Mouse (Mus musculus) liver, adult 2 months (tissue): ENCODE data around the gene Mns1. TPM values are rescaled to one million over a fixed set of nuclear protein-coding genes. Genes with fewer than 3 reads are reported as not detected.

Experiments used
- DNase-seq: peaks from one replicate; pipeline ENCODE4 v3.0.0-alpha.2; 2011; ENCODE audit warnings: low read depth, low spot score; ENCODE audit errors: extremely low read depth
- H3K27ac ChIP-seq: fragments of 200-500 bp; replicated peaks from 2 replicates; pipeline ENCODE4 v1.5.1; 2012; ENCODE audit warnings: low read depth, mild to moderate bottlenecking, control low read depth, inconsistent platforms, low read length; ENCODE audit not compliant: insufficient read depth
- H3K27me3 ChIP-seq: fragments of 200-500 bp; 2 replicates; pipeline ENCODE4 v1.6.1; 2012; ENCODE audit warnings: mild to moderate bottlenecking, moderate library complexity, low read length, inconsistent platforms; ENCODE audit not compliant: control insufficient read depth, insufficient read depth
- H3K36me3 ChIP-seq: fragments of 200-500 bp; 2 replicates; pipeline ENCODE4 v1.6.1; 2012; ENCODE audit warnings: low read length, inconsistent platforms; ENCODE audit not compliant: control insufficient read depth, insufficient read depth
- H3K4me1 ChIP-seq: fragments of 200-500 bp; 2 replicates; pipeline ENCODE4 v1.6.1; 2011; ENCODE audit warnings: low read length; ENCODE audit not compliant: control insufficient read depth, insufficient read depth
- H3K4me3 ChIP-seq: fragments of 200-500 bp; 2 replicates; pipeline ENCODE4 v1.5.1; 2011; ENCODE audit warnings: low read depth, mild to moderate bottlenecking, control low read depth, low read length, moderate library complexity; ENCODE audit not compliant: insufficient read depth
- H3K79me2 ChIP-seq: fragments of 200-500 bp; 2 replicates; pipeline ENCODE4 v1.6.1; 2012; ENCODE audit warnings: inconsistent platforms, mild to moderate bottlenecking, low read length, moderate library complexity; ENCODE audit not compliant: control insufficient read depth, insufficient read depth
- H3K9ac ChIP-seq: fragments of 200-500 bp; 2 replicates; pipeline ENCODE4 v1.6.1; 2012; ENCODE audit warnings: low read depth, mild to moderate bottlenecking, control low read depth, inconsistent platforms, low read length
- CTCF ChIP-seq: fragments of 200-500 bp; IDR thresholded peaks from 2 replicates; pipeline ENCODE4 v1.5.1; 2011; ENCODE audit warnings: low read depth, low read length, control low read depth
- POLR2A ChIP-seq: fragments of 200-500 bp; IDR thresholded peaks from 2 replicates; pipeline ENCODE4 v1.6.1; 2011; ENCODE audit warnings: low read length, control low read depth; ENCODE audit not compliant: insufficient read depth; ENCODE audit errors: extremely low read depth
- WGBS: fragments of 180-500 bp; shearing (Covaris S2); methylation state at CpG from one replicate; pipeline ENCODE4 v1.1.7; 2018; 5-methylcytosine and 5-hydroxymethylcytosine counted together
- polyA plus RNA-seq: library from polyadenylated mRNA; depleted of rRNA; stranded (reverse); fragments of >200 nt; gene quantifications from 2 replicates; pipeline ENCODE4 v1.2.3, GENCODE M21; 2012
- total RNA-seq: library from RNA; depleted of rRNA; stranded (reverse); fragments of >200 nt; gene quantifications from 2 replicates; pipeline ENCODE4 v1.2.3, GENCODE M21; 2014

Gene Mns1
- total and polyA plus RNA-seq, 2 experiments, result 0.02 to 0.18 TPM

DNA sequence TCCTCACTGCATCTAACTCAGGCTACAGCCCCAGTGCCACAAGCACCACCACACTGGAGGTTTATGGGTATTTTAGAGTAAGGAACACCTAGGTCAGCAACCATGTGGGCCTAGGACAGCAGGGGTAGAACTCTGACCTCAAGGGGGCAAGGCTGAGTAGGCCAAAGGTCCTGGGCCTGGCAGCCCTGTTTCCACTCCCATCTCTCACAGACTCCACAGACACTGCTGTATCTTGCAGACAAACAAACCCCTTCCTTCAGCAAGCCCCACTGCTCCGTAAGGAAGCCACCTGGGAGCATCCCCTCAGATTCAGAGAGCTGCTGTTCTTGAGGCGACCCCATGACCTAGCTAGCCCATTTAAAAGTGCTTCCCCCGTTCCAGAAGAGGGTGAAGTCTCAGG is 32.9 kb upstream of the Mns1 start:
- TF ChIP-seq CTCF (no peak), POLR2A (no peak)

DNA sequence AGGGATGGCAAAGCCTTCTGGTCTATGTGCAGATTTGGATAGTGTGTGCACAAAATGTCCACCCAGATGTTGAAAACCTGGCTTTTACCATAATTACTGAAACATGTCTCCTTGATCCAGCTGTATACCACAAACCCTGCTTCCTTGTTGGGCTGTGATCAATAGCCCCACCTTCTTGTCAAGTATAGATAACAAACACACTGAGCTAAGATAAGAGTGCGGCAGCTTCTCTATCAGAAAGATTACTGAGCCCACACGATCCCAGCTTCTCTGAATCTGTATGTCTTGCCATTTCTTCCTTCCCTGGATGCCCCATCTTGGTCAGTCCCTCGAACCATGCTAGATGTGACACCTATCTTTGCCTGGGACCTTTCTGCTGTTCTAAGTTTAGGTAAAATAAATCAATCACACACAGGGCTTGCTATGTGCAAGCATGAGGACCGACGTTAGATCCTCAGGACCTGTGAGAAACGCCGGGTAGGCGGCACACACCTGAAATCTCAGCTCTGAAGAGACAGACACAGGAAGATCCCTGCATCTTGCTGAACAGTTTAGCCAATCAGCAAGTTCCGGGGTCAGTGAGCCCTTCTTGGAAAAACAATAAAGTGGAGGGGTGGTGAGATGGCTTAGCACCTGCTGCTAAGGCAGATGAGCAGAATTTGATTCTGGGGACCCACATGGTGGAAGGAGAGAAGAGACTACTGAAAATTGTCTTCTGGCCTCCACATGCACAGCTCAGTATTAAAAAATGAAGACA is 31.8 kb upstream of the Mns1 start:
- H3K27ac ChIP-seq, result no peak overlapping the region
- H3K79me2 ChIP-seq, result no peaks in the 10 kb centered on the region

More for the DNA sequence above, 32.9 kb upstream of the Mns1 start:
- Histone ChIP-seq H3K27ac (no peak overlapping the region), H3K79me2 (no peaks in the 10 kb centered on the region), H3K36me3 (no peaks in the 10 kb centered on the region), H3K4me1 (peaks cover 3% of the 10 kb centered on the region; the same call in 1 of the 2 replicates), H3K4me3 (no peak overlapping the region), H3K27me3 (no peaks in the 10 kb centered on the region), H3K9ac (no peak overlapping the region)
- DNase-seq, result no peak
- WGBS, result 94% methylated on average over 3 of the region's 3 CpGs

DNA sequence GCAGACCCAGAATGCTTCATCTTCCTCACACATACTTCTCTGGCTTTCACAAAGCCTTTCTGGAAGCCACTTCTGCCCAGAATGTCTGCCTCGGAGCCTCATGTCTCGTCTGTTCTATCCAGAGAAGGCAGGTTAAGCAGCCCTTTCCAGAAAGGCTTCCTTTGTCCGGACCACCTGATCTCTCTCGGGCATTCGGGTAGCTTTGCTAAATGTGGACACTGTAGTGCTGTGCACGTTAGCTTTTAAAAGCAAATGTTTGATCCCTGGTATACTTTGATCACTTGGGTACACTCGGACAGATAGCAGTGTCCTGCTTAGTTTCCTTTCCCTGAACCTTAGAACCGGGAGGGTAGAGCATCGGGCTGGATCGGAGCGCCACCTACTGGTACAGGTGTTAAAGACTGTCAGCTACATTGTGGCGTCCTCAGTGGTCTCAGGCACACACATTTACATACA is 29.7 kb upstream of the Mns1 start:
- no peaks in the 10 kb centered on the region for H3K36me3 ChIP-seq
- 6% methylated on average over 12 of the region's 12 CpGs for WGBS
- no peaks in the 10 kb centered on the region for H3K79me2 ChIP-seq
- peak overlapping the region; percentile 33 for H3K9ac ChIP-seq
- peak; percentile 78 for DNase-seq
- TF ChIP-seq POLR2A (no peak), CTCF (peak; percentile 94)
- peaks cover 3% of the 10 kb centered on the region; the same call in 1 of the 2 replicates for H3K4me1 ChIP-seq
- no peaks in the 10 kb centered on the region for H3K27me3 ChIP-seq
- no peak overlapping the region for H3K27ac ChIP-seq
- peak overlapping the region; percentile 12 for H3K4me3 ChIP-seq

More for the DNA sequence above, 31.8 kb upstream of the Mns1 start:
- WGBS, result 87% methylated on average over 9 of the region's 9 CpGs
- no peak for TF ChIP-seq POLR2A
- no peak for TF ChIP-seq CTCF
- Histone ChIP-seq H3K9ac (no peak overlapping the region), H3K4me3 (no peak overlapping the region), H3K36me3 (no peaks in the 10 kb centered on the region), H3K27me3 (no peaks in the 10 kb centered on the region), H3K4me1 (peaks cover 3% of the 10 kb centered on the region; the same call in 1 of the 2 replicates)
- no peak for DNase-seq

DNA sequence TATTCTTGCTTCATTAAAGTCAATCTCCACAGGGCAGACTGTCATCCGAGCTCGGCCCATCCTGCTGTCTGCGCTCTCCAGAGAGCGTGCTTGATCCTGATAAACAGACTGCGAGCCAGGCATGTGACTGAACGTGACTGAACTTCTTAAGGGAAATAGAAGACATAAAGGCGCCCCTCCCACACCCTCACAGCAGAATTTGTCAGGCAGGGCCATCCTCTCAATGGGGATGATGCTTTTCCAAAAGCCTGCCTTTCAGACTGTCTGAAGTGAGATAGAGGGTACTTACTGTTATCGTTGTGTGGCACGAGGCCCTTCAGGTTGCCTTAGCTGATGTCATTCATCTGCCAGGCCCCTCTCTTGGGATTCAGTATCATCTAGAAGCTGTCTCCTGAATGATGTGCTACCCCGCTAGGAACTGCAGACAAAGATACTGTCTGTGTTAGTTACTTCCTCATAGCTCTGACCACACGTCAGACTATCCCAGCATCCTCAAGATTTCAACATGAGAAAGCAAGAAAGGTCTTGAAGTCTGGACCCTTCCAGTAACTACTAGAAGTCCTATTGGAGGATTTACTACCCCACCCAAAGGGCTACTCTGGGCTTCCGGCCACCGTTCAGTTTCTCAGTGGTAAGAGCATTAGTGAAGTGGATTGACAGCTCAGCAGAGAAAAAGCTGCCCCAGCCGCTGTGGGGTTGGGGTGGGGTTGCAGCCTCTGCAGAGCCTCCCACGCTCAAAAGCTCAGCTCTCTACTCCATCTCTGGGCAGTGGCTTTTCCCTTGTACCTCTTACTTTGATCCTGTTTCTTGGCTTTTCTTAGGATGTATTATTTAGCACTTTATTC is 28.2 kb upstream of the Mns1 start:
- TF ChIP-seq POLR2A (no peak), CTCF (no peak)
- Histone ChIP-seq H3K27ac (no peak overlapping the region), H3K9ac (no peak overlapping the region), H3K4me3 (no peak overlapping the region), H3K79me2 (no peaks in the 10 kb centered on the region), H3K27me3 (no peaks in the 10 kb centered on the region), H3K4me1 (peaks cover 3% of the 10 kb centered on the region; the same call in 1 of the 2 replicates), H3K36me3 (no peaks in the 10 kb centered on the region)
- 64% methylated on average over 15 of the region's 15 CpGs for WGBS
- DNase-seq, result no peak

DNA sequence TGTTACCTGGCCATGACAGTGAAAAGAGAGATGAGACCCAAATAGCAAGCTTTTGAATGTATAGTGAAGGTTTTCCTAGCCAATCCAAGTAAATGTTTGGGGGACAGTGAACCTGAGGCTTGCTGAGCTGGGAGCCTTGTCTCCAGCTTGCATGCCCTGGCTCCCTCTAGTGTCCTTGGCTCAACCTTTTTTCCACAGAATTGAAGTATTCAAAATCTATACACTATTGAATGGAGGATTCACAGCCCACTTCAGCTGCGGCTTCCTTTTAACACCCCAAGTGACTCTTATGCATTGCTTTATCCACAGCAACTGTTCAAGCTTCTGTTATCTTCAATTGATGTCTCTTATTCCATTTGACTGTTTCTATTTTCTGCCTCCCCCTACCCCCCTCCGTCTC is 26.1 kb upstream of the Mns1 start:
- Histone ChIP-seq H3K36me3 (no peaks in the 10 kb centered on the region), H3K27me3 (no peaks in the 10 kb centered on the region), H3K4me1 (peaks cover 3% of the 10 kb centered on the region; the same call in 1 of the 2 replicates), H3K27ac (no peak overlapping the region), H3K79me2 (no peaks in the 10 kb centered on the region), H3K9ac (no peak overlapping the region), H3K4me3 (no peak overlapping the region)
- TF ChIP-seq CTCF, result no peak
- no peak for TF ChIP-seq POLR2A
- WGBS, result 92% methylated on average over 2 of the region's 2 CpGs
- DNase-seq, result no peak
